Mouse (Mus musculus): ENCODE measurements at regions not wholly inside any gene's neighbourhood (a gene's known extent, or its start where the extent isn't known, plus 50 kb on each side); places are given as distances from the start of the nearest gene placed in this dataset.

- ATAC-seq (ENCODE audit: low FRiP score) (peak; percentile 79), DNase-seq (ENCODE audit: low spot score) (peak; percentile 86)
- H3K4me1 ChIP-seq (ENCODE audit: insufficient read depth, low read length) = peaks cover 3% of the 10 kb centered on the region; the same call in 1 of the 2 replicates
- H3K27me3 ChIP-seq (ENCODE audit: insufficient read depth, low read length) = no peaks in the 10 kb centered on the region
- peak overlapping the region; percentile 21 for H3K4me2 ChIP-seq (ENCODE audit: low read depth, low read length, poor library complexity, severe bottlenecking)
- no peak overlapping the region for H3K27ac ChIP-seq (ENCODE audit: low read depth, low read length)
- no peak overlapping the region for H3K9ac ChIP-seq (replicated peaks; ENCODE audit: low read length, poor library complexity, severe bottlenecking)
- no peak overlapping the region for H3K4me3 ChIP-seq (ENCODE audit: low read depth, low read length)
- 36% methylated on average over 10 of the region's 10 CpGs for WGBS
- TF ChIP-seq CTCF (IDR thresholded peaks at IDR 0.05) = peak; percentile 71
- H3K9me3 ChIP-seq (ENCODE audit: low read length) = no peaks in the 10 kb centered on the region
- no peaks in the 10 kb centered on the region for H3K36me3 ChIP-seq (ENCODE audit: insufficient read depth, low read length)
These were observed 494.8 kb downstream of the Prim2 start for GRCm38 (mm10) chr1:33174646-33175435.

GRCm38 (mm10) chr1:33136991-33137390 lies 532.6 kb downstream of the Prim2 start:
- Histone ChIP-seq H3K27me3 (ENCODE audit: insufficient read depth, low read length) (no peaks in the 10 kb centered on the region), H3K36me3 (ENCODE audit: insufficient read depth, low read length) (no peaks in the 10 kb centered on the region), H3K9ac (replicated peaks; ENCODE audit: low read length, poor library complexity, severe bottlenecking) (no peak overlapping the region), H3K27ac (ENCODE audit: low read depth, low read length) (no peak overlapping the region), H3K9me3 (ENCODE audit: low read length) (no peaks in the 10 kb centered on the region), H3K4me2 (ENCODE audit: low read depth, low read length, poor library complexity, severe bottlenecking) (no peak overlapping the region), H3K4me1 (ENCODE audit: insufficient read depth, low read length) (no peaks in the 10 kb centered on the region), H3K4me3 (ENCODE audit: low read depth, low read length) (no peak overlapping the region)
- 58% methylated on average over 7 of the region's 7 CpGs for WGBS
- ATAC-seq (ENCODE audit: low FRiP score) (no peak), DNase-seq (ENCODE audit: low spot score) (no peak)
- TF ChIP-seq CTCF (IDR thresholded peaks at IDR 0.05) = no peak

GRCm38 (mm10) chr1:33130351-33130750 lies 539.2 kb downstream of the Prim2 start:
- Histone ChIP-seq H3K27ac (ENCODE audit: low read depth, low read length) (no peak overlapping the region), H3K36me3 (ENCODE audit: insufficient read depth, low read length) (no peaks in the 10 kb centered on the region), H3K4me3 (ENCODE audit: low read depth, low read length) (no peak overlapping the region), H3K9me3 (ENCODE audit: low read length) (no peaks in the 10 kb centered on the region), H3K4me2 (ENCODE audit: low read depth, low read length, poor library complexity, severe bottlenecking) (no peak overlapping the region), H3K9ac (replicated peaks; ENCODE audit: low read length, poor library complexity, severe bottlenecking) (no peak overlapping the region), H3K4me1 (ENCODE audit: insufficient read depth, low read length) (no peaks in the 10 kb centered on the region), H3K27me3 (ENCODE audit: insufficient read depth, low read length) (no peaks in the 10 kb centered on the region)
- no peak for DNase-seq (ENCODE audit: low spot score)
- WGBS = 92% methylated on average over 1 of the region's 1 CpGs
- ATAC-seq (ENCODE audit: low FRiP score) = no peak
- no peak for TF ChIP-seq CTCF (IDR thresholded peaks at IDR 0.05)

DNA sequence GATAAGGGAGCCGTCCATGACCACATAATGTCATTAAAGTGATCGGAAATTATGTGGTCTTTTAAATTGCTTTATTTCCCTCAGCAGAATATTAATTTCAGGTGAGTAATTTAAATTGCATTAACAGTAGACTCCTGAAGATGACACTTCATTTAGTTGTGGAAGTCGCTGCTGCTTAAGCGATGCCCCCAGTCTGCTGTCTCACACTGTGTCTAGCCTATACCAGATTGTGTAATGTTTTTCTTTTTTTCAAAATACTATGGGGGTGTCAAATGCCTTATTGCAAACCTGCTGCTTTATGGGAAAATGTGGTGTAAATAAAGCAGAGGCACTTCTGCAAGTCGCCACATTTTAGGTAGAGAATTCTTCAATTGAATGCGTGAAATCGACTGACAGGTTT lies 544.5 kb downstream of the Prim2 start:
- no peaks in the 10 kb centered on the region for H3K4me1 ChIP-seq (ENCODE audit: insufficient read depth, low read length)
- H3K27me3 ChIP-seq (ENCODE audit: insufficient read depth, low read length) = no peaks in the 10 kb centered on the region
- no peak overlapping the region for H3K4me2 ChIP-seq (ENCODE audit: low read depth, low read length, poor library complexity, severe bottlenecking)
- H3K4me3 ChIP-seq (ENCODE audit: low read depth, low read length) = no peak overlapping the region
- no peak overlapping the region for H3K9ac ChIP-seq (replicated peaks; ENCODE audit: low read length, poor library complexity, severe bottlenecking)
- TF ChIP-seq CTCF (IDR thresholded peaks at IDR 0.05) = no peak
- ATAC-seq (ENCODE audit: low FRiP score) (no peak), DNase-seq (ENCODE audit: low spot score) (peak; percentile 8)
- no peaks in the 10 kb centered on the region for H3K36me3 ChIP-seq (ENCODE audit: insufficient read depth, low read length)
- H3K27ac ChIP-seq (ENCODE audit: low read depth, low read length) = no peak overlapping the region
- 84% methylated on average over 7 of the region's 7 CpGs for WGBS
- no peaks in the 10 kb centered on the region for H3K9me3 ChIP-seq (ENCODE audit: low read length)

- no peak overlapping the region for H3K27ac ChIP-seq (ENCODE audit: low read depth, low read length)
- 0 out of 2 replicates have a peak, but pooled peaks cover 5% of the 10 kb centered on the region for H3K9me3 ChIP-seq (ENCODE audit: low read length)
- ATAC-seq (ENCODE audit: low FRiP score) (no peak), DNase-seq (ENCODE audit: low spot score) (no peak)
- H3K36me3 ChIP-seq (ENCODE audit: insufficient read depth, low read length) = no peaks in the 10 kb centered on the region
- TF ChIP-seq CTCF (IDR thresholded peaks at IDR 0.05) = no peak
- no peaks in the 10 kb centered on the region for H3K27me3 ChIP-seq (ENCODE audit: insufficient read depth, low read length)
- no peak overlapping the region for H3K4me3 ChIP-seq (ENCODE audit: low read depth, low read length)
- H3K4me2 ChIP-seq (ENCODE audit: low read depth, low read length, poor library complexity, severe bottlenecking) = no peak overlapping the region
- no peaks in the 10 kb centered on the region for H3K4me1 ChIP-seq (ENCODE audit: insufficient read depth, low read length)
- H3K9ac ChIP-seq (replicated peaks; ENCODE audit: low read length, poor library complexity, severe bottlenecking) = no peak overlapping the region
- 68% methylated on average over 5 of the region's 5 CpGs for WGBS
These were observed 559.2 kb upstream of the Gm5415 start for GRCm38 (mm10) chr1:33106286-33106685.

DNA sequence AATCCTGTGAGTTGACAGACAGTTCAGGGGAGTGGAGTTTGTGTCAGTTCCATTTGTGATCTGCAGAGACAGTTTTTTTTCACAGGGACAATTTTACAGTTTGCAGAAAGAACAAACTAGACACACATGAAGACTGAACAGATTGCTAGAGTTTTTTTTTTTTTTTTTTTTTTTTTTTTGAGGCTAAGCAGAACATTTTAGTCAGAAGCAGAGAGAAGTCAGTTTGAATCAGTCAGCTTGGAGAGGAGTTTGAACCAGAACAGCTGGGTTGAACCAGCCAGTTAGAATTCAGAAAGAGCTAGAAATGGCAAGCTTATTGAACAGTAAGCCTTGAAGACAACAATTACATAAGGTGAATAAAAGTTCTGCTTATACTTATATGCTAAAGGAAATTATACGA lies 557.2 kb upstream of the Gm5415 start:
- no peak for TF ChIP-seq CTCF (IDR thresholded peaks at IDR 0.05)
- H3K9me3 ChIP-seq (ENCODE audit: low read length) = 0 out of 2 replicates have a peak, but pooled peaks cover 5% of the 10 kb centered on the region
- H3K36me3 ChIP-seq (ENCODE audit: insufficient read depth, low read length) = no peaks in the 10 kb centered on the region
- no peak overlapping the region for H3K9ac ChIP-seq (replicated peaks; ENCODE audit: low read length, poor library complexity, severe bottlenecking)
- no peaks in the 10 kb centered on the region for H3K4me1 ChIP-seq (ENCODE audit: insufficient read depth, low read length)
- DNase-seq (ENCODE audit: low spot score) = no peak
- no peak overlapping the region for H3K4me2 ChIP-seq (ENCODE audit: low read depth, low read length, poor library complexity, severe bottlenecking)
- no peaks in the 10 kb centered on the region for H3K27me3 ChIP-seq (ENCODE audit: insufficient read depth, low read length)
- no peak overlapping the region for H3K27ac ChIP-seq (ENCODE audit: low read depth, low read length)
- 97% methylated on average over 1 of the region's 1 CpGs for WGBS
- no peak overlapping the region for H3K4me3 ChIP-seq (ENCODE audit: low read depth, low read length)
- no peak for ATAC-seq (ENCODE audit: low FRiP score)

Measured in midbrain, postnatal 0 days (tissue).